Comparison of ENCODE assay signal across 25 mouse cellular contexts in the genomic region with DNA sequence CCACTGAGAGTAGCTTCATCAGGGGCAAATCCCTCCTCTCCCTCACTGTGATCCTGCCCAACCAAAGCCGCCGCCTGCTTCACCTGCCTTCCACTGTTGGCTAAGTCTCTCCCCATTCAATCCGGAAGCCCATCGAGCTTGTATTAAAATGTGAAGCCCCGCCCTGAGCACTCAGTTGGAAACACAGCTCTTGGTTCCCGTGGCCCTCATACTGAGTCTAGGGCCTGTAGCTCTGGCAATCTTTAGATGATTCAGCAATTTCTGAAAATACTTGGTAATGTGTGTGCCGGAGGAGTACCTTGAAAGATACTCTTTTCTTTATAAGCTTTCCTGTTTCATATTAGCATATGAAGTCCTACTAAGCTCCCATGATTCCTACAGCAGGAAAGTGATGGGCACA. TPM values are rescaled to one million over a fixed set of nuclear protein-coding genes. Genes with fewer than 3 reads are reported as not detected.
DNase-seq lines count a peak whose midpoint lies in the region; ATAC-seq lines count a peak whose summit lies in the region.
"Had no signal": no experiment of that assay in that cellular context is flagged by ENCODE, and none has a peak within 500 bp of the region (broad histone marks: within the 10 kb centered on the region; RNA-seq: fewer than 3 reads in every experiment).

No protein-coding gene starts in this region.

- H3K27ac ChIP-seq in lung, embryonic 16.5 days (ENCODE audit: low read length), result no peak overlapping the region
- H3K27ac ChIP-seq in forebrain, embryonic 16.5 days (ENCODE audit: low read length), result no peak overlapping the region
- H3K27ac ChIP-seq: embryonic facial prominence, embryonic 15.5 days; heart, embryonic 10.5 days; hindbrain, embryonic 10.5 days; intestine, embryonic 15.5 days; left cerebral cortex, adult 2 months; macrophage; midbrain, embryonic 12.5 days; neural tube, embryonic 15.5 days had no signal

- 0 out of 2 replicates have a peak, but pooled peaks have one; percentile 23 for ATAC-seq in lung, embryonic 16.5 days (ENCODE audit: low read depth)
- no peak for ATAC-seq in forebrain, embryonic 16.5 days
- ATAC-seq: forebrain, embryonic 14.5 days; hindbrain, embryonic 16.5 days; intestine, embryonic 15.5 days had no signal

- peaks cover 12% of the 10 kb centered on the region for H3K36me3 ChIP-seq in lung, embryonic 16.5 days (ENCODE audit: control insufficient read depth, insufficient read depth, low read length)
- no peaks in the 10 kb centered on the region for H3K36me3 ChIP-seq in forebrain, embryonic 16.5 days (ENCODE audit: control insufficient read depth, insufficient read depth)
- H3K36me3 ChIP-seq: hindbrain, embryonic 10.5 days; intestine, embryonic 15.5 days; midbrain, embryonic 12.5 days; neural tube, embryonic 15.5 days had no signal

- DNase-seq in lung, postnatal 14 days, result no peak
- DNase-seq in ES-CJ7 (ENCODE audit: low read depth, low spot score) (peak; percentile 30), ZHBTc4 (ENCODE audit: low read depth, low spot score) (peak; percentile 51)
- no peak for DNase-seq in gastrocnemius, postnatal 4 days (ENCODE audit: low spot score in 2 of 2)
- no peak for DNase-seq in yolk sac, embryonic 10.5 days (ENCODE audit: low spot score)
- DNase-seq: adrenal gland, postnatal 14 days; cerebellum, adult 9-10 months; gastrocnemius, postnatal 25 days; kidney, adult 8-10 months; kidney, postnatal 10 days had no signal

- H3K27me3 ChIP-seq in lung, embryonic 16.5 days (ENCODE audit: control insufficient read depth, insufficient read depth, low read depth, low read length), result no peaks in the 10 kb centered on the region
- no peaks in the 10 kb centered on the region for H3K27me3 ChIP-seq in forebrain, embryonic 16.5 days (replicated peaks; ENCODE audit: control insufficient read depth, insufficient read depth, low read length)
- H3K27me3 ChIP-seq: embryonic facial prominence, embryonic 15.5 days; intestine, embryonic 15.5 days; midbrain, embryonic 12.5 days; neural tube, embryonic 15.5 days had no signal

- H3K9ac ChIP-seq in lung, embryonic 16.5 days (ENCODE audit: low read length), result no peak overlapping the region
- no peak overlapping the region for H3K9ac ChIP-seq in forebrain, embryonic 16.5 days (replicated peaks; ENCODE audit: low read depth, low read length)
- H3K9ac ChIP-seq: embryonic facial prominence, embryonic 15.5 days; intestine, embryonic 15.5 days; midbrain, embryonic 12.5 days; neural tube, embryonic 15.5 days had no signal

- no peaks in the 10 kb centered on the region; the same call in 1 of the 2 replicates for H3K4me1 ChIP-seq in lung, embryonic 16.5 days (replicated peaks; ENCODE audit: control insufficient read depth, insufficient read depth, low read length)
- no peaks in the 10 kb centered on the region for H3K4me1 ChIP-seq in forebrain, embryonic 16.5 days (replicated peaks; ENCODE audit: control insufficient read depth, insufficient read depth, low read length)
- H3K4me1 ChIP-seq: hindbrain, embryonic 10.5 days; intestine, embryonic 15.5 days; midbrain, embryonic 12.5 days; neural tube, embryonic 15.5 days had no signal

- no peak overlapping the region for H3K4me2 ChIP-seq in lung, embryonic 16.5 days (ENCODE audit: low read depth, low read length)
- H3K4me2 ChIP-seq in forebrain, embryonic 16.5 days (ENCODE audit: low read length), result no peak overlapping the region
- H3K4me2 ChIP-seq: embryonic facial prominence, embryonic 15.5 days; intestine, embryonic 15.5 days; midbrain, embryonic 12.5 days; neural tube, embryonic 15.5 days had no signal

- WGBS in lung, embryonic 16.5 days, result 49% methylated on average over 7 of the region's 7 CpGs
- 53% methylated on average over 7 of the region's 7 CpGs for WGBS in forebrain, embryonic 16.5 days

- no peaks in the 10 kb centered on the region for H3K9me3 ChIP-seq in lung, embryonic 16.5 days (ENCODE audit: control insufficient read depth, low read length)
- no peaks in the 10 kb centered on the region for H3K9me3 ChIP-seq in forebrain, embryonic 16.5 days (ENCODE audit: control insufficient read depth, low read length)
- H3K9me3 ChIP-seq: embryonic facial prominence, embryonic 15.5 days; heart, embryonic 10.5 days; hindbrain, embryonic 10.5 days; intestine, embryonic 15.5 days; midbrain, embryonic 12.5 days; neural tube, embryonic 15.5 days had no signal

- no peak overlapping the region for H3K4me3 ChIP-seq in lung, embryonic 16.5 days (ENCODE audit: low read length)
- H3K4me3 ChIP-seq in forebrain, embryonic 16.5 days (replicated peaks; ENCODE audit: low read length), result no peak overlapping the region
- H3K4me3 ChIP-seq: embryonic facial prominence, embryonic 15.5 days; heart, embryonic 10.5 days; hindbrain, embryonic 10.5 days; intestine, embryonic 15.5 days; left cerebral cortex, adult 2 months; midbrain, embryonic 12.5 days; neural tube, embryonic 15.5 days had no signal

RNA-seq across cellular contexts. Expression of a gene that starts 10.2 kb away (rescaled TPM):
- 424 and 464 TPM in 2 replicates for polyA plus RNA-seq in lung, embryonic 16.5 days (2015; fragmentation: Nextera tagmentation; extraction: Ambion mirVana)
- 100 to 1,000 TPM; 211 to 234 TPM for total RNA-seq in gastrocnemius, postnatal 4 days (2021)
- polyA plus RNA-seq in forebrain, embryonic 16.5 days (2015; fragmentation: Nextera tagmentation; extraction: Ambion mirVana), result 54.3 and 72.7 TPM in 2 replicates

RNA-seq across cellular contexts. Expression of a gene that starts 10.2 kb away (rescaled TPM):
- 3.6 and 3.9 TPM in 2 replicates for polyA plus RNA-seq in lung, embryonic 16.5 days (2015; fragmentation: Nextera tagmentation; extraction: Ambion mirVana)
- total RNA-seq in gastrocnemius, postnatal 4 days (2021), result 1 to 10 TPM; 1.0 to 1.4 TPM
- polyA plus RNA-seq in forebrain, embryonic 16.5 days (2015; fragmentation: Nextera tagmentation; extraction: Ambion mirVana), result 0.27 TPM in 1 of 2 replicates, not detected in the other
- total RNA-seq: gastrocnemius, postnatal 25 days; left cerebral cortex, adult 2 months; left cerebral cortex, postnatal 36 days had no signal
- polyA plus RNA-seq: forebrain, embryonic 14.5 days; macrophage; midbrain, embryonic 12.5 days had no signal

RNA-seq across cellular contexts. Expression of a gene that starts 56.1 kb away (rescaled TPM):
- polyA plus RNA-seq in lung, embryonic 16.5 days (2015; fragmentation: Nextera tagmentation; extraction: Ambion mirVana), result 0.09 and 0.16 TPM in 2 replicates
- total RNA-seq in gastrocnemius, postnatal 4 days (2021), result under 1 TPM in 1 of 2 experiments, not detected in 1; 0.61 TPM
- 0.39 TPM in 2 replicates for polyA plus RNA-seq in forebrain, embryonic 16.5 days (2015; fragmentation: Nextera tagmentation; extraction: Ambion mirVana)
- total RNA-seq: adrenal gland, postnatal 14 days; gastrocnemius, postnatal 25 days had no signal
- polyA plus RNA-seq: C2C12; heart, embryonic 10.5 days; liver, embryonic 16.5 days; macrophage had no signal

Comparison
In these comparisons a context has a peak if more than half of its experiments do, and no peak if none do; other contexts are left out.
1. DNase-seq: peak in ES-CJ7 (single experiment) and ZHBTc4 (single experiment); none in lung, postnatal 14 days (single experiment), gastrocnemius, postnatal 4 days (0 of 2) and yolk sac, embryonic 10.5 days (single experiment).